Mouse (Mus musculus) testis, adult 2 months (tissue): ENCODE measurements around the gene Cnn1. TPM values are rescaled to one million over a fixed set of nuclear protein-coding genes. Genes with fewer than 3 reads are reported as not detected.
A peak's percentile ranks its signal among the peaks of the same experiment; 100 is the strongest.

Source experiments
- H3K27ac ChIP-seq: fragments of 200-500 bp; 2 replicates; pipeline ENCODE4 v1.5.1; 2012; ENCODE audit warnings: low read depth, low read length; ENCODE audit not compliant: control insufficient read depth, insufficient read depth
- H3K27me3 ChIP-seq: fragments of 200-500 bp; 2 replicates; pipeline ENCODE4 v1.6.1; 2012; ENCODE audit warnings: mild to moderate bottlenecking, low read length, moderate library complexity; ENCODE audit not compliant: control insufficient read depth, insufficient read depth
- H3K36me3 ChIP-seq: fragments of 200-500 bp; 2 replicates; pipeline ENCODE4 v1.6.1; 2012; ENCODE audit warnings: mild to moderate bottlenecking, low read length; ENCODE audit not compliant: control insufficient read depth, insufficient read depth
- H3K4me1 ChIP-seq: fragments of 200-500 bp; 2 replicates; pipeline ENCODE4 v1.6.1; 2012; ENCODE audit warnings: low read length; ENCODE audit not compliant: control insufficient read depth, insufficient read depth
- H3K4me3 ChIP-seq: fragments of 200-500 bp; 2 replicates; pipeline ENCODE4 v1.5.1; 2012; ENCODE audit warnings: low read depth, mild to moderate bottlenecking, low read length, moderate library complexity, mixed read lengths; ENCODE audit not compliant: control insufficient read depth
- CTCF ChIP-seq: fragments of 200-500 bp; IDR thresholded peaks from 2 replicates; pipeline ENCODE4 v1.5.1; 2012; ENCODE audit warnings: low read depth, mild to moderate bottlenecking, inconsistent platforms, low read length, moderate library complexity; ENCODE audit not compliant: control insufficient read depth, insufficient read depth, insufficient replicate concordance
- POLR2A ChIP-seq: fragments of 200-500 bp; IDR thresholded peaks from 2 replicates; pipeline ENCODE4 v1.6.1; 2012; ENCODE audit warnings: low read depth, mild to moderate bottlenecking, inconsistent platforms, low read length, moderate library complexity; ENCODE audit not compliant: control insufficient read depth
- polyA plus RNA-seq: library from polyadenylated mRNA; depleted of rRNA; stranded (reverse); fragments of >200 nt; gene quantifications from 2 replicates; pipeline ENCODE4 v1.2.3, GENCODE M21; 2012

Gene Cnn1
- polyA plus RNA-seq, 1 experiment = 5.8 TPM

DNA sequence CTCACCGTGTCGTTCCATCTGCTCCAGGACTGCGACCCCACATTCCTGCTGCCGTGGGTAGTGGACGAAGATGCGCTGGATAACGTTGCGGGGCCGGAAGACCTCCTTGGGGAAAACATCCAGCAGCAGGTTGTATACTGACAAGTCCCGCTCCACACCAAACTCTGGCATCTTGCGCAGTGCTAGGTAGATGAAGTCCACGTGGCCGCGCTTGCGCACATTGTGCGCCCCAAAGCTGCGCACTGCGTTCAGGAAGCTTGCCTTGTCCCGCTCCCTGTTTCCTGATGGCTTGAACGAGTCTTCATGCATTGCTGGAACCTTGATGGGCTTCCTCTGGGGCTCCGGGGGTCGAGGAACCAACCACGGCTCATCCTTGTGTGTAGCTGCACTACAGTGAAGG is 22.8 kb upstream of the Cnn1 start:
- TF ChIP-seq CTCF = no peak
- TF ChIP-seq POLR2A = no peak
- Histone ChIP-seq H3K27me3 (no peaks in the 10 kb centered on the region), H3K27ac (no peak overlapping the region), H3K4me3 (no peak overlapping the region), H3K4me1 (no peaks in the 10 kb centered on the region; the same call in 1 of the 2 replicates), H3K36me3 (peaks cover 1% of the 10 kb centered on the region; the same call in 1 of the 2 replicates)

DNA sequence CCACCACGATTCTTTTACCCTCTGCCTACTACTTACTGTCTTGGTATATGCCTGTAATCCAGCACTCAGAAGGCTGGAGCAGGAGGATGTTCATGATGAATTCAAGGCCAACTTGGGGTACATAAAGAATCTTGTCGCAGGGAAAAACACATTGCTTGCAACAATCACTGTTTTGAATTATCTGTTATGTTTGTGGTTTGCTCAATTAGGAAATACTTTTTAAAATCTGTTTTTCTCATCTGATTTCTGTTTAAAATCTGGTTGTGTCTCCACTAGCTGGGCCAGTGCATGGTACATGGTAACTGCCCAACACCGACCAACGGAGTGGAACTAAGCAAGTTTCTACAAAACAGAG is 14.4 kb upstream of the Cnn1 start:
- Histone ChIP-seq H3K4me3 (peak overlapping the region; percentile 99), H3K27me3 (no peaks in the 10 kb centered on the region), H3K4me1 (peaks cover 8% of the 10 kb centered on the region), H3K36me3 (peaks cover 1% of the 10 kb centered on the region; the same call in 1 of the 2 replicates), H3K27ac (peak overlapping the region; percentile 98)
- TF ChIP-seq CTCF (no peak), POLR2A (no peak)

DNA sequence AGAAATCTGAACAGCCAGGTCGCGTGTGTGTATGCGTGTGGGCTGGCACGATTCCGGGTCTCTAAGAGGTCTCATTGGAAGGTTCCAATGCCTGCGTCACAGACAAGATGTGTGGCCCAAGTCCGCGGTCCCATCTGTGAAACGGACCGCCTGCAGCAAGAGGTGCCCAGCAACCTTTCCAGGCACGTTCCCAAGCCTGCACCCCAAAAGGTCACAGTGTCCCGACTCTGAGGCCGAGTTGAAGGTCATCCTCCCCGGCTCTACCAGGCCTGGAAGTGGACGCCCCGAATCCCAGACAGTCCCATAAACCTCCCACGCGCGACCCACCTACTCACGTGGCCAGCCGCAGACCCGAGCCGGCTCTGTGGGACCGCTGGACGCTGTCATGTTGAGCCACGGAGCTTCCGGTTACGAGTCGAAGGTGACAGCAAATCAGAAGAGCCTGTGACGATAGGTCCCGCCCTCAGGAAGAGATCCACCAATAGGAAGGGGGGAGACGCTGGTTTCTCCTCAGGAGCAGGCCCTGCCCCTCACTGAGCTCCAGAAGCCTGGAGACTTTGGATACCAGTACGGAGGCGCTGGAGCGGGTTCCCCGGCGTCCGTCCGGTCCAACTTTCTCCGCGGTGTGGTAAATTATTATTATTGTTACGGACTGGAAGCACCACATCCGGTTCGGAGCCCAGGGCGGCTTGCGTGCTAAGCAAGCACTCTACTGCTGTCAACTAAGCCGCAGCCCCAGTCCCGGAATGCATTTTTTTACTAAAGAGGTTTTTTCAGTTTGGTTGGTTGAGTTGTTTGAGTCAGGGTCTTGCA is 13.8 kb upstream of the Cnn1 start, which contains the start of gene Ecsit:
Gene Ecsit, minus strand, starts transcription at position 417 of the 813 bp plus-strand sequence.
- TF ChIP-seq POLR2A = peak; percentile 68
- no peak for TF ChIP-seq CTCF
- no peaks in the 10 kb centered on the region for H3K27me3 ChIP-seq
- H3K27ac ChIP-seq = peak within 1 kb of the TSS; percentile 98

DNA sequence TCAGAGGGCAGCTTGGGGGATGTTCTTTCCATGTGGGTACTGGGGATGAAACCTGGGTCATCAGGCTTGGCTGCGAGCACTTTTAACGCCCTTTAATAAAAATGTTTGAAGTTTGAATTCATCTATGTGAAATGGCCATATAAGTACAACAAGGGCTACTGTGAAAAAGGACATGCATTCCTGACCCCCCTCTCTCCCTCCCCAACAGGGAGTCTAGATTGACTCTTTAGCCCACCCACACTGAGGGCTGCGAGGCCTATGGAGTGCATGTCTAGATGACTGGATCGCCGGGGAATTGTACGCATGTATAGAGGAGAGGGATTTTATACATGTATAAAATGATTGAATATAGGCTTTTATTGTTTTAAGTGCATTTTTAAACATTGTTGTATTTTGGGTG is 13.0 kb upstream of the Cnn1 start:
- TF ChIP-seq POLR2A = no peak
- no peak for TF ChIP-seq CTCF
- Histone ChIP-seq H3K4me3 (peak overlapping the region; percentile 99), H3K36me3 (no peaks in the 10 kb centered on the region), H3K27ac (peak overlapping the region; percentile 98), H3K4me1 (peaks cover 8% of the 10 kb centered on the region), H3K27me3 (no peaks in the 10 kb centered on the region)

More for the DNA sequence above, 13.8 kb upstream of the Cnn1 start, which contains the start of gene Ecsit:
- Histone ChIP-seq H3K36me3 (peaks cover under 1% of the 10 kb centered on the region; the same call in 1 of the 2 replicates), H3K4me3 (peak within 1 kb of the TSS; percentile 99), H3K4me1 (peaks cover 8% of the 10 kb centered on the region)

DNA sequence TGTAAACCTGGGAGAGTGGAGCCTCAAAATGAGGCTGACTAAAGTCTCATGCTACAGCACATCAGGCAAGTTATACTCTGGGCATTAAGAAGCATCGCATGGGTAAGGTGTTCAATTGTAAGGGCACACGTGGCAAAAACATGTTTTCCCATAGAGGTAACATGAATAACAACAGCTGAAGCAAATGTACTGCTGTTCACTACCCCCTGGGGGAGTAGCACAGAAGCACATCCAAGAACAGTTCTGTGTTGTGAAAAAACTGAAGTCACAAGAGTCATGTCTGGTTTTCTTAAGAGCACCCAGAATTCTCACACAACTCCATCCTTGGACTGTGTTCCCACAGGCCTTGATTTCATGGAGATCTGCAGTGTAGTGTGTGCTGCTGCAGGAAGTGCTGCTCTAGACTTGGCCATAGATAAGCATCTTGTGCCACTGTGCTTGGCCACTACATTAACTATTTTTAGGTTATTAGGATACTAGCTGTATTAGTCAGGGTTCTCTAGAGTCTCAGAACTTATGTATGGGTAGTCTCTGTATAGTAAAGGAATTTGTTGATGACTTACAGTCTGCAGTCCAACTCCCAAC is 11.9 kb upstream of the Cnn1 start:
- Histone ChIP-seq H3K27me3 (no peaks in the 10 kb centered on the region), H3K4me1 (peaks cover 8% of the 10 kb centered on the region), H3K36me3 (no peaks in the 10 kb centered on the region), H3K27ac (no peak overlapping the region), H3K4me3 (peak overlapping the region; percentile 48; the same call in 1 of the 2 replicates)
- no peak for TF ChIP-seq CTCF
- no peak for TF ChIP-seq POLR2A

DNA sequence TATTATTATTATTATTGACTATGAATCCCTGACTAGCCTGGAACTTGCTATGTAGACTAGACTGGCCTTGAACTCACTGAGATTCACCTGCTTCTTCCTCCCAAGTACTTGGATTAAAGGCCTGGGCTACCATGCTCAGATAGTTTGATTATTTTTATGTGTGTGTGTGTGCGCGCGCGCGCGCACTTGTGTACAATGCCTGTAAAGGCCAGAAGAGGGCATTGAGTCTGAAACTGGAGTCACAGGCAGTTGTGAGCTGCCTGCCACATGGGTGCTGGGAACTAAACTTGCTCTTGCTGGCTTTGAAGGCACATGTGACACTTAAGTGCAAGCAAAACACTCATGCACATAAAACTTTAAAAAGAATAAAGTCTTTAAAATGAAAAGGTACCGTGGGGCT is 9.7 kb upstream of the Cnn1 start:
- no peak for TF ChIP-seq POLR2A
- TF ChIP-seq CTCF = no peak

DNA sequence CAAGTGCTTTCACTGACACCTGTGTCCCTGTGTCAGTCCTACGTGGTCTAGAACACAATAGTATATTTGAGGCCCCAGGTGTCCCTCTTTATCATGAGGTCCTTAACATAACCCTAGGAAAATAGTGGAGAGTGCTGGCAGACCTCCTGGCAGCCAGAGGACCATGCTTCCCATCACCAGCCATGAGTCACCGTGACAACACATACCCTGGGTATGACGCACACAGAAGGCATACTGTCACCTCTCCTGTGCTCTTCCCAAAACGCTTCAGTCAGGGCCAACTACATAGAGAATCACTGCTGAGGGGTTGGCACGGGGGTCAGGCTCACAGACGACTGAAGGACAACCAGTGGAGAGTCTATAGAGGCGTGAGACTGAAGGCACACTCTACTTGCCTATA is 9.0 kb upstream of the Cnn1 start:
- H3K4me3 ChIP-seq = no peak overlapping the region
- no peaks in the 10 kb centered on the region for H3K36me3 ChIP-seq
- H3K4me1 ChIP-seq = peaks cover 5% of the 10 kb centered on the region
- H3K27ac ChIP-seq = no peak overlapping the region
- no peak for TF ChIP-seq POLR2A
- TF ChIP-seq CTCF = no peak
- no peaks in the 10 kb centered on the region for H3K27me3 ChIP-seq

More for the DNA sequence above, 9.7 kb upstream of the Cnn1 start:
- Histone ChIP-seq H3K4me1 (peaks cover 8% of the 10 kb centered on the region), H3K27ac (no peak overlapping the region), H3K36me3 (no peaks in the 10 kb centered on the region), H3K27me3 (no peaks in the 10 kb centered on the region), H3K4me3 (no peak overlapping the region)
